Mouse (Mus musculus): ENCODE measurements around the gene Prkcz. TPM values are rescaled to one million over a fixed set of nuclear protein-coding genes. Genes with fewer than 3 reads are reported as not detected.
A peak's percentile ranks its signal among the peaks of the same experiment; 100 is the strongest.

Prkcz gene
- total RNA-seq, 2 experiments from 2014 or later = 1.7 to 2.1 TPM

DNA sequence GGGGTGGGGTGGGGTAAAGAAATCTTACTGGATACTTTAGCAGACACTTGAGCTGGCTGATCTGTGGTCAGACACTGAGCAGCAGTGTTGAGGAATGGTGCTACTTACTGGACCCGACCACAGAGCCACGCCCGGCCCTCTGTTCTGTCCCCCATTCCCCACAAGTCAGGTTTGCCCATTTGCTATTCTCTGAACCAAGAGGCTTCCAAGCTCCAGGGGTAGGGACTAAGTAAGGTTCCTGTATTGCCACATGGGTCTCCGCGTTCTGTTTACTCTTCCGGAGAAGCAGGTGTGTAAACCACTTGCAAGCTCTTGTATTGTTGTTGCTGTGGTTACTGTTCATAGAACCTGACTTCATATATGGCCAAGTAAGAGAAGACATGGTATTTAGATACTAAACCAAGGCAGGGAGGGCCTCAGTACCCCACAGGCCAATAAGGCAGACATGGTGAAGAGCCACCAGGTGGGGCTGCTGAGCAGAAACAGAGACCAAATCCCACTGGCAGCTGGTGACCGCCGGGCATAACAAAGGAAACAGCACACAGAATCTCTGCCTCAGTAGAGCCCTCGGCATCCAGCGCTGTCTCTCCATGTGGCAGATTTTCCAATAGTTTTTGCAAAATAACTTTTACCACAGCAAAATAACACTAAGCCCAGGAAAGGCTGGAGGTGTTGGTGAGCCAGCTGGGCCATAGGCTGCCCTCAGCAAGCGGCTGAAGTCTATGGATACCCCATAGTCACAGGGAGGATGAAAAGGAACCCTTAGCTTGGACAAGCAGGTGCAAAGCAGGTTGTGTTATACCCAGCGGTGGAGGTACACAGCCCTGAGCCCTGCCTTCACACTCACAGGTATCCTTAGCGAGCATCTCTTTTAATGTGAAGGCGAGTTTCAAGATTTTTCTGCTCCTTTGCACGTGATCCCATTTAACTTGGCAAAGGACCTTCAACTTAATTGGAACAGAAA is 40.6 kb downstream of the Prkcz start:
- intact Hi-C loops (cut with DNase I) = loop anchor here (5.0 kb wide), 1 partner anchor 87 kb away; the partner anchor contains the start of gene Cfap74

DNA sequence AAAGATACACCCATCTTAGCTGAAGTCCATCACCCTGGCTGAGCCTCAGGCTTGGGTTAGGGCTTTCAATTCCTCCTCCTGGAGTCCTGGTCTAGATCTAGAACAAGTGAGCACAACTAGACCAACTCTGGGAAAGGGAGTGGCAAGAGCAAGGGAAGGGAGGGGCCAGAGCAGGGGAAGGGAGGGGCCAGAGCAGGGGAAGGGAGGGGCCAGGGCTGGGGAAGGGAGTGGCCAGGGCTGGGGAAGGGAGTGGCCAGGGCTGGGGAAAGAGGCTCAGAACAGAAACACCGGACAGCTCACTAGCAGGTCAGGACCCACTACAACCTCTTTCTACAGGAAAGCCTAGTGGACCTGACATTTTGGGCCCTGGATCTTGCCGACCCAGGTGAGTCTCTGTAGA is 42.9 kb downstream of the Prkcz start:
- no peak for DNase-seq
- intact Hi-C loops (cut with DNase I) = no loop called here

More for the DNA sequence above, 40.6 kb downstream of the Prkcz start:
- peak; percentile 55 to 60 for DNase-seq

DNA sequence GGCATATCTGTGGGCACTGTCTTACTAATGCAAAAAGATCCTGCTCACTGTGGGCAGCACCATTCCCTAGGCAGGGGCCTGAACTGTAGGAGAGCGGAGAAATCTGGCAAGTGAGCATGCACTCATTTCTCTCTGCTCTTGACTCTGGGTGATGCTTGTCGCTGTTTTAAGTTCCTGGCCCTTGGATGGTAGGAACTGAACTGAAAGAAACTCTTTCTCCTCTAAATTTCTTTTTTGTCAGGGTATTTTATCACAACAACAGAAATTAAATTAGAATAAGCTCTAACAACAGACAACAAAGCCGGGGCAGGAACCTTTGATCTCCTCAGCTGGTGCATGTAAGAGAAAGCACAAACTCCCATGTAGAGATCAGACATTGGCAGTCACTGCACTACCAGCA is 46.1 kb downstream of the Prkcz start:
- no peak for DNase-seq
- intact Hi-C loops (cut with DNase I) = no loop called here

DNA sequence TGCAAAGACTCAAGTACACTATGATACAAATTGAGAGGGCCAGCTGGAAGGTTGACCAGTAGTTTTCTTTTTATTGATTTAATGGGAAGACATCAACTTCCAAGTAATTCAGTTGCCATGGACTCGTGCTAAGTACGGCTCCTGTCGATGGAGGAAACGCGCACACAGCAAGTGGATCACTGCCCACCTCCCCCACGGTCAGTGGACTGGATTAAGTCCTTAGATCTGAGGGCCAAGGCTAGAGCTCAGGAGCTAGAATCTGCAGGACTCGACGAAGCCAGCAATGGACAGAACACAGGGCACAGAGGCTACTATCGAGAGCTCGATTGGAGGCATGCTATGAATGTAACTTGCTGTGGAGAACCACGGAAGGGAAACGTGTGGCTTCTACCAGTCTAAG is 52.5 kb downstream of the Prkcz start:
- DNase-seq = no peak
- intact Hi-C loops (cut with DNase I) = loop anchor here (1.0 to 2.0 kb wide), 3 partner anchors 40 to 214 kb away; no protein-coding TSS in a partner anchor

DNA sequence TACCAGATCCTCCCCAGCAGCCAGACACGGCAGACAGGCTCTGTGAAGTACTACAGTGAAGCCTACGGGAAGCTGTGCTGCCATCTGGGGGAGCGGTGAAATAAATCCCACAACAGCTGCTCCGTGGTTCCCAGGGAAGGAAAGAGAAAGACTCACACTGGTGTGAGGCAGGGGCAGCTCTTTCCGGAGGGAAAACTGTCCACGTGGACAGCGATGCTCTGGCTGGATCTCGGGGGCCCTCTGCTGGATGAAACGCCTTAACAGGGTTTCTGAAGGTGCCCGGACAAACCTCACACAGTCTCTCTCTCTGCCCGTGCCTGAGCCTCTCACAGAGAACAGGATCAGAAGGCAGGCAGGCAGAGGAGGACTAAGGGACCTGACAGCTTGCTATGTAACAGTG is 53.1 kb downstream of the Prkcz start:
- intact Hi-C loops (cut with DNase I) = loop anchor here (1.0 to 2.0 kb wide), 3 partner anchors 40 to 213 kb away; no protein-coding TSS in a partner anchor
- DNase-seq = peak; percentile 84 to 92

DNA sequence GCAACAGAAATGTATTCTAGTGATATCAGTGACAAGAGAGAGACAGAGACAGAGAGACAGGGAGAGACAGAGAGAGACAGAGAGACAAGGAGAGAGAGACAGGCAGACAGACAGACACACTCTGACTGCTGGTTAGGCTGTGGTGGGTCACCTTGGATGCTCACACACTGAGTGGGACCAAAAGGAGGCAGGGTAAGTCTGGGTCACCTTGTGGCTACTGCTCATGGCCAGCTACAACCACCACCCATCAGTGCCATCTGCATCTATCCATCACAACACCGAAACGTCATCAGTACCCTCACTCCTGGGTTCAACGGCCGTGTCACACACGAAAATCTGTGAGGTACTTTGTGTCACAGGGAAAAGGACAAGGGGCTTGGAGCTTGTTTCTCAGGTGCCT is 53.6 kb downstream of the Prkcz start:
- intact Hi-C loops (cut with DNase I) = no loop called here
- DNase-seq = no peak

DNA sequence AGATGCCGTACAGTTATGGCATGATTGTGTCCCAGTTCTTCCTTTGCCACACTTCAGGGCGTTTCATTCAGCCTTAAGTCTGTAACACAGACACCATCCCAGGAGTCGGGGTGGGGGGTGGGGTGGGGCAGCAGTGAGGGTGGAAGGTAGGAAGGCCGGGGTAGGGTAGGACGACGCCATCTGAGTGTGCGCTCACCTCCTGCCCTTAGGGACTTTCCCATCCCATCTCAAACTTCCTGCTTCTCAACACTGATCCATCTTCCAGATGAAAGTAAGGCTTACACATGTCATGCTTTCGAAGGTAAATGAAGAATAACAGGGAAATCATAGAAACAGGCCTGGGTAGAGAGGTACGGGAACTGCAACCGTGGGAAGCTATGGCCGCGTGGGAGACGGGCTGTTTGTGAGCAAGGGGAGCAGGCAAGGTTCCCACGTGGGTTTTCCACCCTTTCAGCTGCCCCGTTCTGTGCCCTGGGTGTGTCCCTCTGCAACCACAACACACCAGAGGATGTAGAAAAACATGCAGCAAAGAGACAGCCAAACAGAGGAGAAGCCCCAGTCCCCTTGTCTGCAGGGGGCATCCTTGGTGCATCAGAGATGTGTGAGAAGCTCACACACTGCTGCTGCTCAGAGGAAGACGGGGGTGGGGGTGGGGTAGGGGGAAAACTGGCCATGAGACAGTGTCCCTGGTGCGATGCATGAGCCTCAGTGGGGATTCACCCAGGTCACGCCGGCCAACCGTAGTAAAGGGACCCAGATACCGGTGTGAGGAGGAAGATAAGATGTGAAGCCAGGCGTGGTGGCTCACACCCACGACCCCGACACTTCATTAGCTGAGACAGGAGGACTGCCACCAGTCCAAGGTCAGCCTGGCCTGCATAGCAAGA is 54.6 kb downstream of the Prkcz start:
- DNase-seq = no peak
- intact Hi-C loops (cut with DNase I) = no loop called here

DNA sequence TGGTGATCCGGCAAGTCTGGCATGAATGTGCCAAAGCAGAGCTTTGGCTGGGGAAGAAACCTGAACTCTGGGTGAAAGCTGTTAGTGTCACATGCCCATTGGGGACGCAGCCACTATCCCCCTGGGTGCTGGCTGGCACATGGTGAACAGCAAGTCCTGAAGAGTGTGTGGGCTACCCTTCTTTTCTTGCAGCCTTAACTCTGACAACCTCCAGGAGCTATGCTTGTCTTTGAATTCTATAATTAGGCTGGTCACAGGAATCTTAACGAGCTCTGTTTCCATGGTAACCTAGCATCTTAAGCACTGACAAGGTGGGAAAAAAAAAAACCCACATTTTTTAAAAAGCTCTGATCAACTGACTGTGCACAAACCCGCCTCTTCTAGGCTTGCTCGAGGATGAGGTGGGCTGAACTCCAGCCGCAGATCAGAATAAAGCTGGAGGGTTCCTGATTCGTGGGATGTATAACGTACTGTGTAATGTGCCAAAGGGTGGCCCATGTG is 55.6 kb downstream of the Prkcz start:
- intact Hi-C loops (cut with DNase I) = no loop called here
- no peak for DNase-seq

DNA sequence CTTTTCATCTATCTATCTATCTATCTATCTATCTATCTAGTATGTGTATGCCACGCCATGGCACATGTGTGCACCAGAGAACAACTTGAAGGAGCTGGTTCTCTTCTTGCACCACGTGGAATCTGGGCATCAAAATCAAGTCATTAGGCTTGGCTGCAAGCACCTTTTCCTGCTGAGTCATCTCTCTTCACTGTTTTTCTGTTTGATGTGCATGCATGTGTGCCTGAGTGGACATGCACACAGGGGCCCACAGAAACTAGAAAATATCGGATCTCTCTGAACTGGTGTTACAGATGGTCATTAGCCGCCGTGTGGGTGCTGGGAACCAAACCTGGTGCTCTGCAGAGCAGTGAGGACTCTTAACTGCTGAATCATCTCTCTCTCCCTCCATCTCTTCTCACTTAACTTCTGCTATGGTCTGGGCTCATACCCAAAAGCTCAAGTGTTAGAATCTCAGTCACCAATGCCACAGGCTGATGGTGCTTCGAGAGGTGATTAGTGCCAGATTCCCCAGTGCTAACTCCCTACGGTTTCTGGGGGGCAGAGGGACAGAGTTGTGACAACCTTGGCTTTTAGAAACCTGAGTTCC is 56.6 kb downstream of the Prkcz start:
- DNase-seq = no peak
- intact Hi-C loops (cut with DNase I) = no loop called here

DNA sequence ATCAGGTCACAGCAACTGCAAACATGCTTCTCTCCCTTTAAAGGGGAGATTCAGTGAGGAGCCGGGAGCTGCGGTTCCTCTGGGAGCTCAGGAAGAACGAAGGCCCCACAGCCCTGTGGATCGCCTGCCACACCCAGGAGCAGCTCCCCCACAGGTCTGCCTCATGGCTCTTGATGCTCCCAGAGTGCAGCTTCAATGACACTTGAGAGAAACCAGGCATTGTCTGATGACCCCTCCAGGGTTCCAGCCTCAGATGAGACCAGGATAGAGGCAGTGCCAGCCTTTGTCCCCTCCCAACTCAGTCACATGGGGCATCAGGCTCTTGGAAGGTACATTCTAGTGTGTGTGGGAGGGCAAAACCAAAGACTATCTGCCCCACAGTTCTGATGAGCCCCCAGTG is 59.2 kb downstream of the Prkcz start:
- intact Hi-C loops (cut with DNase I) = no loop called here
- DNase-seq = no peak

DNA sequence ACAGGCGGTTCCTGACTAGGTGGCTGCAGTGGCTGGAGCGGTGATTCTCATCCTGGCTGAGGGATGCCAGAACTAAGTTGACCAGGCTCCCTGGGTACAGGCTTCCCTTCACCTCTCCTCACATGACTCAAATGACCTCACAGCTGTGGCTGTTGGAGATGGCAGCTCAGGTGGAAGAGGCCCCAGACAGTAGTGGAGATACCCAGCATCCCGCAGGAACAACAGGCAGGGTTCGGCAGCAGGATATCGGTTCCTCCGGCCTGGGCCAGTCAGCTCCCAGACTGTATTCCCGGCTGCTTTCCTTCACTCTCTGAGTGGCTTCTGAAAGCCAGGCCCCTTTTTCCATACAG is 60.1 kb downstream of the Prkcz start:
- DNase-seq = no peak
- intact Hi-C loops (cut with DNase I) = no loop called here

DNA sequence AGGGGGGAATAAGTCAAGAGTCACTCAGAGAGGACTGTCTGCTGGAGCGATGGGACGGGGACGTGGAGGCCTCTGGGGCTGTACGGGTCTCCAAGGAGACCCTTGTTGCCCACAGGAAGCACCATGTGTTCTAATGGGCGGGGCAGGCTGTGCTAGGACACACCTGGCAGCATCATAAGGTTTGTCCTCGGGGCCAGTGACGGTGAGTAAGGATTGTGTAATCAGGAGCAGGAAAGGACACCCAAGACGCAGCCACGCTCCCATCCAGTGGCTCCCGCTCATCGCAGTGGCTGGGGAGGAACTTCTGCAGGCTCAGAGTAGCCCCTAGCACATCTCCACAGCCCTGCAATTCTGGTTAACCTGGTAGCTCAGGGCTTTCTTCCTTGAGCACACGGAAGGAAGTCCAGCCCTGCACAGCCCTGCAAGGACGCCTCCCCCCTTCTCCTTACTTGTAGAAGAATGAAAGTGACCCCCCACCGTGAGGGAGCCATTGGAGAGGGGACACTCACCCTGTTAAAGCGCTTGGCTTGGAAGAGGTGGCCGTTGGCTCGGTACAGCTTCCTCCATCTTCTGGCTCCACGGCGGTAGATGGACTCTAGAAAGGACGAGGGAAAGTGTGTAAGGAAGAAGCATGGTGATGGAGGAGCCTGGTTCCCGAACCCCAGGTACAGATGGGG is 60.6 kb downstream of the Prkcz start:
- no peak for DNase-seq
- intact Hi-C loops (cut with DNase I) = no loop called here

DNA sequence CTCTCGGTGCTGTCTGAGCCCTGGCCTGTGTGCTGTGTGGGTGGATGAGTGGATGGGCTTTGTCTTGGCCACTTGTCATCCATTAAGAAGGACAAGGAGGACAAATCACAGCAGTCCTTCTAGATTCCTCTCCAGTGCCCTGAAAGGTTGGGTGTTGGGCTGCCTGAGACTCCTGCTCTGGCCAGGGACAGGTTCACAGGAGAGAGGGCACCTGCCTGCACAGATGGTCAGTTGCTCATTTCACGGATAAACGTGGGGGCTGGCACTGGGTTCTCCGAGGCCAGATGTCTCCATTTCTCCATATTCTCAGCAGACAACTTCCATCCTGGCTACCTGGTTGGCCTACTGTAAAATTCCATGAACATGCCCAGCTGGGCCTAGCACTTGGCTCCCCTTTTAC is 62.3 kb downstream of the Prkcz start:
- intact Hi-C loops (cut with DNase I) = no loop called here
- no peak for DNase-seq

DNA sequence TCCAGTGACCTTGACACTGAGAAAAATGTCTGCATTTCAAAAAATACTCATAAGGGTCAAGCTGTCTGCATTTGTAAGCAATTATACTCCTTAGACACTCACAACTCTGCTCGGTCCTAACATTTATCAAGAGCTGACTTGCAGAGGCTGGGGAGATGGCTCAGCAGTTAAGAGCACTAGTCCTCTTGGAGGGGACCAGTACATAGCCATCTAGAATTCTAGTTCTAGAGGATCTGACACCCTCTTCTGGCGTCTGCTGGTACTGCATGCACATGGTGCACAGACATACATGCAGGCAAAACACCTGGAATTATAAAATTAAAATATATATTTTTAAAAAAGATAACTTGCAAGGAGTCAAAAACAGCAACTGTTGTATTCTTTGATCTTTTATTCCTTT is 64.1 kb downstream of the Prkcz start:
- intact Hi-C loops (cut with DNase I) = no loop called here
- DNase-seq = peak in 1 of 2 experiments; percentile 29

DNA sequence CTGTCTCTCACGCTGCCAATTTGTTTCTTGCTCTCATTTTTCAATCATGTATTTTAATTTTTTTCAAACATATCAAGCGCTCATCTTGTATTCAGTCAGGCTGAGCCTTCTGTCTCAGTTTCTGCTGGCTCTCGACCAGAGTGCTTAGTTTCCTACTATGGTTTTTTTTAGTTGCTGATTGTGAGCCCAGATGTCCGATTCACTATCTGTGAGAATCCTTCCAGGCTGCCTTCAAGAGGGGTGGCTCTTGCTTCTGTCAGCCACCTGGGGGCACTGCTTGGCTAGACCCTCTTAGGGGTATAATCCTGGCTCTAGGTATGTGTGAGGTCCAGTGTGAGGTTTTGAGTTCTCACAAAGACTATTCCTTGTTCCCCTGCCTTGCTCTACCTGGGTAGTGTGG is 65.2 kb downstream of the Prkcz start:
- peak in 1 of 2 experiments; percentile 13 for DNase-seq
- intact Hi-C loops (cut with DNase I) = no loop called here

DNA sequence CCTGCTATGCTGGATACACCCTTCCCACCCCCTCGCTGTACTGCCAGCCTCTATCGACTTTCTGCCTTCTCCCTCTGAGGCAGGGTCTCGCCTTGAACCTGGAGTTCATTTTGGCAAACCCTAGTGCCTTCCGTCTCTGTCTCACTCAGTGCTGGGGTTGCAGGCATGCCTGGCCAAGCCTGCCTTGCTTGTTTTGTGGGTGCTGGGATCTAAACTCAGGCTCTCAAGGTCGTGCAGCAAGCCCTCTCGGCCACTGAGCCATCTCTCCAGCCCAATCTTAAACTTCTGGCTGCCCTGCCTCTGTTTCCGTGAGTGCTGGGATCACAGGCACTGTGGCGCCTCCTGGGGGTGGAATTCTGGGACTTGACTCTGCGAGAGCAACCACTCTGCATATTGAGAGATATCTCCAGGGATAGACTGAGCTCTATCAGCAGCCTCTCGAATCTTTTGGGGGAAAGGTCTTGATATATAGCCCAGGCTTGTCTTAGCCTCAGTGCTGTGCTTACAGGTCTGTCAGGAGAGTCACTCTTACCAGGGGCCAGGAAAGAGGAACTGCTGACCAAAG is 66.1 kb downstream of the Prkcz start:
- peak in 1 of 2 experiments; percentile 25 for DNase-seq
- intact Hi-C loops (cut with DNase I) = no loop called here

DNA sequence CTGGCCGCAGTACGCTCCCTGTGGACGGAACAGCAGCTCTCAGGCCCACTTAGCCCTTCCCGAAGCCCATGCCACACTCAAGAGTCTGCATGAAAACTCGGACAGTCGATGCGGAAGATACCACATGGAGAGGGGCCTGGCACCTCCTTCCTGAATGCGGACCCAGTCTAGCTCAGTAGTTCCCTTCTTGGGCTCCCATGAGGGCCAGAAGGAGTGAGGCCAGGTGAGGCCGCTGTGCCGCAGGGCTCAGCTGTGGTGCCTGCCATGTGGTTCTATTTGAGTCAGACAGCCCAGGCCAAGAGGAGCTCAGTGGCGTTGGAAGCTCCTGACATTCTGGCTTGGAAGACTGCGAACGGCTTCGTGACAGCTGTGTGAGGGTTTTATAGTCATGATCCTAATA is 66.8 kb downstream of the Prkcz start:
- intact Hi-C loops (cut with DNase I) = no loop called here
- no peak for DNase-seq

DNA sequence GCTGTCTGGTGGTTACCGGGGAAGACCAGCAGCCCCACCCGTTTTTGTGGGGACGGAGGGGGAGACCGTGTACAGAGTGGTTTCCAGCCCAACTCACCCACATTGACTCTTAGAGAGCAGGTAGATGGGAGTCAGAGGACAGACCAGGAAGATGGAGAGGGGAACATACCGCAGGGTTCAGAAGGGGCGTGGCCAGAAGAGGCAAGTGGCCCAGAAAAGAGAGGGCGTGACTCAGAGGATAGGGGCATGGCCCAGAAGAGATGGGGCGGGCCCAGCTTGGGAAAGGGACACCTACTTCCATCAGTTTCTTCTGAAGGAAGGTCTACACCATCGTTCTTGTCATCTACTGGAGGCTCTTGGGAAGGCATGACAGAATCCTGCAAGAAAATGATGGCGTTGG is 68.3 kb downstream of the Prkcz start:
- intact Hi-C loops (cut with DNase I) = no loop called here
- DNase-seq = no peak

DNA sequence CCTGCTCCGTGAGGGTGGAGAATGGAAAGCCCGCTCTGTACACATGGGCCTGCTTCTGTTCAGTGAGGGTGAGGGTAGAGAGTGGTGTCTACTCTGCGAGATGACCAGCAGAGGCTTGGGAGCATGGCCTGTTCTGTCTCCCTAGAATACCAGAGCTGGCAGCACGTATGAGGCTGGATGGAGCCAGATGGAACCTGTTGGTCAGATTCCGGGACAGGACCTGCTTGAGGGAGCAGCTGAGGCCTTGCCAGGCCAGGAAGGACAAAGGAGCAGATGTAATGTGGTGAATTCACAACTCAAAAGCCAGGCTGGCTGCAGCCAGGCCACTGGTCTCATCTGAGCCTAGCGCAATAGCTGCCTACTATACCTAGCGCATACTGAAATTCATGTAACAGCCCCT is 71.1 kb downstream of the Prkcz start:
- intact Hi-C loops (cut with DNase I) = no loop called here
- no peak for DNase-seq

DNA sequence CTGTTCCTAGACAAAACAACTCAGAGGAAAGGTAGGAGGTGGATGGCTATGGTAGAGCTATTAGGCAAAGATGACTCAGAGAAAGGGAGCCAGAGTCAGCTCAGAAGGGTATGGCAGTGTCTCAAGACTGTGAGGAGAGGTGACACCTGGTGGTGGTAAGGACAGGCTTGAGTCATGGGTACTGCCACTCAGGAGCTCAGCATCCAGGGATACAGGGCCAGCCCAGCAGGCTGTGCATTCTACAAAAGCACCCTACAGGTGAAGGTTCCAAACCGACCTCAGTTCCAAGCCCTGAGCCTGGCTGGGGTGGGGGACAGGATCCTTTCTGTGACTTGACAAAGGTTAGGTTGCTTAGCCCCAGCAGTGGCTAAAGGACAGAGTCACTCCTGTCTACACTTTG is 72.6 kb downstream of the Prkcz start:
- intact Hi-C loops (cut with DNase I) = no loop called here
- no peak for DNase-seq

Measured in heart, postnatal 14 days (tissue).